Mouse (Mus musculus) heart, postnatal 25 days (tissue): Measurements from ENCODE around the gene Hacd1. TPM values are rescaled to one million over a fixed set of nuclear protein-coding genes. Genes with fewer than 3 reads are reported as not detected.

Experiments
- DNase-seq: peaks from one replicate; pipeline ENCODE4 v3.0.0; 2022; ENCODE audit warnings: low spot score
- intact Hi-C: fragments of 180-260 bp; cut with DNase I; formaldehyde crosslinking; loops from one replicate; pipeline ENCODE4 v1.15.1; 2025
- total RNA-seq, 2 experiments: library from RNA; stranded (reverse); gene quantifications; 2 replicates each; pipeline ENCODE4 v1.2.3; 2021

Gene Hacd1
- total RNA-seq, 2 experiments from 2014 or later: 150 to 166 TPM

DNA sequence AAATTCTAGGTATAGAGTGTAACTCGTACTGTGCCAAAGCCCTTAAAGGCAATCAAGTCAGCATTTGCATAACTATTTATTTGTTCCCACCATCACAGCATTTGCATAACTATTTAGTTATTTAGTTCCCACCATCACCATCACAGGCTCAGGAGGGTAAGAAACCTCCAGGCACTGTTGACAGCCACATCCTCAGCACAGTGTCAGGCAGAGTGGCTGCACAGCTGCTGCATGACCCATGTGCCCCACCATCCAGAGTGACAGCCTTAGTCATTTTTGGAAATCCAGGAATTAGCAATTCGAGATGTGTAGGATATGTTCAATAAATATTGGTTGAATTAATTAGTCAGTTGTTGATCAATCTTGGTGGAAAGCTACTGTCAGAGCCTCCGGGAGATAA, 12.9 kb downstream of the Hacd1 start:
- no peak for DNase-seq
- intact Hi-C loops: no loop called here

DNA sequence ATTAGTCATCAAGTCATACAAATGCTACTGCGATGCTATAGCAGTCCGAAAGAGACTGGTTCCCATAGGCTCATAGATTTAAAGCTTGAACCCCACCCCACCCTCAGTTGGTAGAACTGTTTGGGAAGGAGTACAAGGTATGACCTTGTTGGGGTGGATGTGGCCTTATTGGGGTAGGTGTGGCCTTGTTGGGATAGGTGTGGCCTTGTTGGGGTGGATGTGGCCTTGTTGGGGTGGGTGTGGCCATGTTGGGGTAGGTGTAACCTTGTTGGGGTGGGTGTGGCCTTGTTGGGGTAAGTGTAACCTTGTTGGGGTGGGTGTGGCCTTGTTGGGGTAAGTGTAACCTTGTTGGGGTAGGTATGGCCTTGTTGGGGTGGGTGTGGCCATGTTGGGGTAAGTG, 14.7 kb downstream of the Hacd1 start:
- intact Hi-C loops: no loop called here
- no peak for DNase-seq

DNA sequence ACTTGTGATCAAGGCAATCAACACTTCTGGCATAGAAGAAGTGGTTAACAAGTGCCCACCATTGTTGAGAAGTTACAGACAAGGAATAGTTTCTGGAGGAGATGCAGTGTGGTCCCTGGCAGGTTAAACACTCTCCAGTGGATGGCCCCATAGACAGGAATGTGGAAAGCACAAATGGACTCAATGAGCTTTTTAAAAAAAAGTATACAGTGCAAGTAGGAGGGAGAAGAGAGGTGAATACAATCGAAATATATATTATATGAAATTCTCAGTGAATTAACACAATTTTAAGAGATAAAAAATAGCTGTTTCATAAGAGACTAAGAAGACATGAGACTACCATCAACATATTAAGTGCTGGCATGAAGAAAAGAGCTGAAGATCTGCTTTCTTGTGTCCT, 36.7 kb downstream of the Hacd1 start:
- no peak for DNase-seq
- intact Hi-C loops: no loop called here

DNA sequence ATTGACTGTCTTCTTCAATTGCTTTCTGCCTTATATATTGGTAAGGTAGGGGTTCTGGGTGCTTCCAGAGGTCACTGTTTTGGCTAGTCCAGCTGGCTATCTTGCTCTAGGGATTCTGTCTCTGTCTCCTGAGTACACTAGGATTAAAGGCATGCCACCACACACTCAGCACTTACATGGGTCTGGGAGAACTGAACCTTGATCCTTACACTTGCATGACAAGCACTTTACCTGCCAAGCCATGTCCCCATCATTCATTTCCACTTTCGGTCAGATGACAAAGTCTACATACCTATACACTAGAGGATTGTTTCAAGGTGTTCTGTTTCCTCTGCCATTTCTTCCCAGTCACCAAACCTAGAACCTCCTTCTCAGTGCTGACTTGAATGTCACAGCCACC, 50.8 kb downstream of the Hacd1 start:
- DNase-seq: no peak
- intact Hi-C loops: no loop called here

DNA sequence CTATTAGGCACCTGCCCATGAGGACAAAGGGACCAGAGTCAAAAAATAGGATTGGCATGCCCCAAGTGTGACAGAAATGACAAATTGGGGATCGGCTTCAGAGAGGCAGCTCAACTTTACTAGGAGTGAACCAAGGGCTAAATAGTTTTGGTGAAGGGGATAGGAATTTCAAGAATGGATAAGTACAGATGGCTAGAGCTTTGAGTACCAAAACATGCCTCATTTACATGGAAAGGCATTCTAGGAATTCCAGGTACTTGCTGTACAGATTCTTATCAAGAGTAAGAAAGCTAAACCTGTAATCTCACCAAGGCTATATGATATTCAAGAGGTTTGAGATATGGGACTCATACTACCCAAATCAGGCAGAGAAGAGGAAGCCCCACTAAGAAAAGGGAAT, 95.8 kb downstream of the Hacd1 start:
- intact Hi-C loops: no loop called here
- DNase-seq: no peak

DNA sequence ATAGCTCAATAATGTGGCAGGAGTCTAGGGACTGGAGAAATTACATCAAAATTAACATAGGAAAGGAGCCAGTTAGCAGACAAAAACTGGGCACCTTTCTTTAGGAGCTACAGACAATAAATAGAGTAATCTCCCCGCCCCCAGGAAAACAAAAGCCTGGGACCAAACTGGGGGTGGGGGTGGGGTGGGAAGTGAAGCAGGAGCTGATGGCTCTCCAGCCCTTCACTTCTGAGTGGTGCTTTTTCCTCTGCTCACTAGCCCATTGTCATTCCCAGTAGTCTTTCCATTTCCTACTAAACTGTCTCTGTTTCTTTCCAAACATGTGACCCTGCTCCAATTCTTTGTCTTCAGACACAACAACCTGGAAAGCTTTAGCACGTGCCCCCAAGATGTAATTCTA, 99.5 kb downstream of the Hacd1 start:
- intact Hi-C loops: no loop called here
- no peak for DNase-seq

DNA sequence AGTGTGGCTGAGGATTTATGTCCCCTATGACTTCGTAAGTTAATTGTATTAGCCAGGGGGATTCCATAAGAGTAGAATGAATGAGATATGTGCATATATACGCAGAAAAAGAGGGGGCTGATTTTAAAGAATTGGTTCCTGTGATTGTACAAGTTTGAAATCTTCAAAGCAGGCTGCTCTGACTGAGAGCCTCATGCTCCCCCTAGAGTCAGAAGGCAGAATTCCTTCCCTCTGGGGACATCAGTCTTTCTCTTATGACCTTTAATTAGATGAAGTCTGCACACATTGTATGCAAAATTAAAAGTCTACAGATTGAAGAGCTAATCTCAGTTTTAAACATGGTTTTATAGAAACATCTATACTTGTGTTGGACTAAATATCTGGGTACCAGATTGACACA, 117.8 kb downstream of the Hacd1 start:
- intact Hi-C loops: loop anchor here (10.0 kb wide), 1 partner anchor 653 kb away; no protein-coding TSS in a partner anchor
- DNase-seq: no peak

DNA sequence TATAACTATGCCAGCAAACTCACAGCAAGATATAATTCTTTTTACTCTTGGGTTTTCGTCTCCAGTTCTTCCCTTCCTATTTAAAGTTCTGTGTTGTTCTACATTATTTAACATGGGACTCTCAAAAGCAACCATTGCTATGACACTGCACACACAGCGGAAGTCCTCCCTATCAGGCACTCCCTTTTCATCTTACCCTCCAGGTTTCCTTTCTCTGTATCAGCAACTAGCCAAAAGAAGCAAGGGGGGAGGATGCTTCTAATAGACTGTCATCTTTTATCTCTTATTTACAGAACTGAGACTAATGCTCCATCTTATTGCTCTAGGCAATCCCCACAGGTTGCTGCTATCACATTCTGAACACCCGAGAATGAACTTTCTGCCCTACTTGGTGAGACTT, 120.6 kb downstream of the Hacd1 start:
- intact Hi-C loops: loop anchor here (10.0 kb wide), 1 partner anchor 651 kb away; no protein-coding TSS in a partner anchor
- DNase-seq: no peak

DNA sequence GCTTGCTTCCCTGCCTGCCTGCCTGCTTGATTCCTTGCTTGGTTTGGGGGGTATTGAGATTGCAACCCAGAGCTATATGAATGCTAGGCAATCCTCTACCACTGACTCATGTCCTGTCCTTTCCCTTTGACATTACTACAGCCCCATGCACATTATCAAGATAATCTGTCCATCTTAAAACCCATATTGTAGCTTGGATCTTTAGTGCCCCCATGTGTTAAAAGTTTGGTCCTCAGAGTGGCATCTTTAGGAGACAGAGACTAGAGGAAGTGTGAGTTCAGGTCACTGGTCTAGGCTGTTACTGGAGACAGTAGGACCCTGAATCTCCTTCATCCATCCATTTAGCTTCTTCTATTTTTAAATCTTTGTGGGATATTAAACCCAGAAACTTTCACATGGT, 123.7 kb downstream of the Hacd1 start:
- no peak for DNase-seq
- intact Hi-C loops: loop anchor here (10.0 kb wide), 1 partner anchor 647 kb away; no protein-coding TSS in a partner anchor

DNA sequence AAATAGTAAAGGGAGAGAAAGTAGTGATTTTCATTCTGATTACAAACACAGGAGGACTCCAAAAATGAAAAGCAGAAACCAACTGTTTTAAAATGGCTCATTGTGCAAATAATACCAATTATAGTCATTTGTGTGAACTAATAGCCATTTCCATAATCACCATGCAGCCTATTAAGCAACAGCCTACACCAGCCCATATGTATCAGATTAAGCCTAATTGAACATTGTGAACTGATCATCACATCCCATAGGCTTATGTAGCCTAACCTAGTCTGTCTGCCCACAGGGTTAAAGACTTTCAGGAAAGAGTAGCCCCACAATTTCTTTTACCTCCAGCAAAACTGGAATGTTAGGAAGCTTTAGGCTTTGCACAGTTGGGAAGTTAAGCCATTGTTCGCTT, 125.2 kb downstream of the Hacd1 start:
- DNase-seq: no peak
- intact Hi-C loops: loop anchor here (10.0 kb wide), 1 partner anchor 646 kb away; no protein-coding TSS in a partner anchor

DNA sequence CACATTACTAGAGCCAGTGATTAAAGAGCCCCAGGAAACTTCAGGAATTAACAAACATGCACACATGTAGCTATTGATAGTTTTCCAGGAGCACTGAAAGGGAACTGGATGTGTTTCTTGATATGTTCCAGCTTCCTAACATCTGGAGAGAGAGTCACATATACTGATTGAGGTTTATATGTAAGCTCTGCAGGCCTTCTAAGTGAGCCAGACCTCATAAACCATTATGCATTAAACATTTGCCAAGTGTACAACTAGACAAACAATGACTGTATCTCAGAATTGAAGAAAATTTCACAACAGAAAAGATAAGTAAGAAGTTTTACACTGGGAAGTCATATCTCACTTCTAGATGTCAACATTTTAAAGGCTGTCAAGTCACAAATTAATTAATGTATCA, 167.4 kb downstream of the Hacd1 start:
- no peak for DNase-seq
- intact Hi-C loops: no loop called here

DNA sequence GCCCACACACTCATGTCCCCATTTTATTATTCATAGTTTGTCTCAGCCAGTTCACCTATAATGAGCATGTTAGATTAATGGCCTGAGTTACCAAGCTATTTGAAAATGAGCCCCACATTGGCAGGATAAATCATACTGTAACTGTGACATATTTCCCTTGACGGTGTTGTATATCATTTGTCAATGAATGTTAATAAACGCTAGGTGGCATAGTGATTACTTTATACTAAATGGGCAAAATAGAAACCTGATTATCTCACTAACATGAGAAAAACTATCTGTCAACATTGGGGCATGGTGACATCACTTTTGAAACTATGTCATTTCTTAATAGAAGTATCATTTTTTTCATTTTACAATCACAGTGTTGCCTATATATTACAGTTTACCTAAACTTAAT, 198.5 kb downstream of the Hacd1 start:
- DNase-seq: no peak
- intact Hi-C loops: no loop called here

DNA sequence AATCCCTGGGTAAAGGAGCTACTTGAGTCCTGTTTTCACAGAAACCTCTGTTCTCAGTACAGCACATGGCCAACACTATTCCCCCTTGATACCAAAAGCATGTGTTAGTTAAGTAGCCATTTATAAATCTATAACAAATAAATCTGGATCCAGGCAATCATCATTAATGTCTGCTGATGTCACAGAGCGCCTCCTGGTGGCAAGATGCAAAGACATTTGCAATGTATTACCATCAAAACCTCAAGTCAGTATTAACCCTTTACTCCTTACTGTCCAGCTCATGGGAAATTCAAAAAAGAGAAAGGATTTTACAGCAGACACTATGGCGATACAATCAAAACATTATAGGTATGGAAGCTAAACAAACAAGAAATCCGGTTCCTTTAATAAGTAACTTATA, 200.4 kb downstream of the Hacd1 start:
- intact Hi-C loops: no loop called here
- no peak for DNase-seq

DNA sequence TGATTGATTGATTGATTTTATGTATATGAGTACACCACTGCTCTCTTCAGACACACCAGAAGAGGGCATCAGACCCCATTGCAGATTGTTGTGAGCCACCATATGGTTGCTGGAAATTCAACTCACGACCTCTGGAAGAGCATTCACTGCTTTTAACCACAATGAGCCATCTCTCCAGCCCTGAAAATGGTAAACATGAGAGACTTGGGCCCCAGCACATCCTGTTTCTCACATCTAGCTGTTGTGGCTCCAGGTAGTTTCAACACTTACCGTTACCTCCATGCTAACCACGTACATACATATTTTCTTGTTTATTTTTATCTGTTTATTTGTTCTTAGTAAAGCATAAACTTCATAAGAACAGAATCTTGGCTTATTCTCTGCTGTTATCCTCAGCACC, 219.6 kb downstream of the Hacd1 start:
- no peak for DNase-seq
- intact Hi-C loops: no loop called here

DNA sequence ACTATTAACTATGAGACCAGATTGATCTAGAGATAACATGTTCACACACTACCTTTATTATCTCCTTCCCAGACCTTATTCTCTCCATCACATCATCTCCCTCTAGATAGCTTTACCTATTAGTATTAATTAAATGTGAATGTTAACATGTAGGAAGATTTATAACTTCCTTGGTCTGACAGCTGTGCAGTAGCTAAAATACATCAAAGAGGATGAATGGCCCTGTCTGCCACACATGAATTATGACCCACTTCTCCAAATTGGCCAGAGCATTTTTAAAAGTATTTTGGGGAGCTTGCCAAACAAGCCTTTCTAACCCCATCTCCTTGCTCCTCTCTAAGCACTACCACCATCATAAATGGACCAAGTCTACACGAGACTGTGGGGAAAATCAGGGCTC, 220.9 kb downstream of the Hacd1 start:
- DNase-seq: no peak
- intact Hi-C loops: no loop called here

DNA sequence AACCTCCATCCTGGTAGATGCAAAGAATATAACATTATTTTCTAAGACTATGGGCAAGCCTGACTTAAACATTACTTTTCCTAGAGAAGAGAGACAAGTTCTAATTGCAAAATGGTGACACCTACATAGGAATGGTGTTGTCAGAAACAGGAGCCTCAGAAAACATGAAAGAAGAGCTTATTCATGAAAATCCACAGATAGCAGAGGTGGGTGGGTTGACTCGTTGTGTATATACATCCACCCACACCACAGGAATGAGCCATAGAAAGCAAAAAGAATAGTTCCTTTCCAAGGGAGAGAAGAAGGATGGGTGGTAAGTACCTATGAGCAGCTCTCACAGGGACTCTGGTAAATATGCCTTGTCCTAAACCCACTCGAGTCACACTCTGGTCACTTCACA, 239.3 kb downstream of the Hacd1 start:
- intact Hi-C loops: no loop called here

DNA sequence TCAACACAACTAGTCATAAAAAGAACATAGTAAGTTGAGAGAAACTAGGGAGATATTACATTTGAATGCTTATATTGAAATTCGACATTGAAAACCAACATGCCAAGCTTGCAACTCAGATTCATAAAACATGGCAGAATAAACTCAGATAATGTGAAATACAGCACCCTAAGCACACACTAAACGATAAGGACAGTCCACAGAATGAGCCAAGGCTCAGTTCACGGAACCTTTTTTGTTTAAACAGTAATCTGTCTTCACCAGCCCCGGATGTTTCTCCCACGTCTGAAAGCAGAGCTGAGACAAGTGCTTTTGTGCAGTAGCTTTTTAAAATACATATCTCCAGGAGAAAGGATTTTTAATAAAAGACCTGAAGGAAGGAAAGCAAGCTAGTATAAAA, 247.3 kb downstream of the Hacd1 start:
- DNase-seq: no peak
- intact Hi-C loops: no loop called here

More for the DNA sequence above, 239.3 kb downstream of the Hacd1 start:
- DNase-seq: no peak

DNA sequence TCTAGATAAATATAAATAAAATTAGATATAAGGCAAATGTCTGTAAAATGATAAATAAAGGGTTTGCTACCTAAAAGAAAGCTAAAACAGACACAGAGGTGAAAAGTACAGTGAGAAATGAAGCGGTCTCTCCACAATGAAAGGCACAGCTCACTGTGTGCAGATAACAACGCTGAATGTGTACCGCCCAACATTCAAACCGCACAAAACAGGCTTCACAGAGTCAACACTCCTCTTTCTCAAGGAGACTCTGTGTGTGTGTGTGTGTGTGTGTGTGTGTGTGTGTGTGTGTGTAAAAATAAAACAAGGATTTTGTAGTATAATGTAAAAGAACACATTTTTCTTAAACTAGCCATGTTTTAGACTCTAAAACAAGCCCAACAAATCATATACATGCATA, 247.9 kb downstream of the Hacd1 start:
- intact Hi-C loops: no loop called here
- DNase-seq: no peak

DNA sequence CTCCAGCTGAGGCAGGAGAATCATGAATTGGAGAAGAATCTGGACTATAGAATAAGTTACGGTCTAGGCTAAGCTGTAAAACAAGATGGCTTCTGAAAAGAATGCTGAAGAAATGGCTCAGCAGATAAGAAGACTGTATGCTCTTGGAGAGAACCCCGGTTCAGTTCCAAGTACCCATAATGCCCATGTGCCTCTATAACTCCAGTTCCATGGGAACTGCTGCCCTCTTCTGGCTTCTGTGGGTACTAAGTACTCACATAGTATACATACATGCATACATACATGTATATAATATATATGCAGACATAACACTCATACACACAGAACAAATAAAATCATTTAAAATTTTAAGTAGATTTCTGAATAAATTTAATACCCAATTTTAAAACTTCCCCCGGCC, 249.8 kb downstream of the Hacd1 start:
- no peak for DNase-seq
- intact Hi-C loops: no loop called here

DNA sequence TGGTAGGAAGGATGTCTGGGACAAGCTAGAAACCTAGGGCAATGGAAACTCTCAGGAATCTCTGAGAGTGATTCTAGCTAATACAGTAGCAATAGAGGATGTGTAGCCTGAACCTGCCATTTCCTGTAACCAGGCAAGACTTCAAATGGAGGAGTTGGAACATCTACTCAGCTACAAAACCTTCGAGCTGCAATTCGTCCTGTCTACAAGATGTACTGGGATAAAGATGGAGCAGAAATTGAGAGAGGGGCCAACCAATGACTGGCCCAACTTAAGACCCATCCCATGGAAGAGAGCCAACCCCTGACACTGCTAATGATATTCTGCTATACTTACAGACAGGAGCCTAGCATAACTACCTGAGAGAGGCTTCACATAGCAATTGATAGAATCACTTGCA, 255.3 kb downstream of the Hacd1 start:
- intact Hi-C loops: no loop called here
- DNase-seq: no peak
